Mouse (Mus musculus): ENCODE measurements at regions not wholly inside any gene's neighbourhood (a gene's known extent, or its start where the extent isn't known, plus 50 kb on each side); places are given as distances from the start of the nearest gene placed in this dataset.
A peak's percentile ranks its signal among the peaks of the same experiment; 100 is the strongest.

- DNase-seq (ENCODE audit: low spot score in 2 of 2) = no peak
- H3K4me3 ChIP-seq = no peak overlapping the region
- no peak for TF ChIP-seq CTCF (conservative IDR thresholded peaks at IDR 0.05)
- no peak overlapping the region for H3K27ac ChIP-seq
Observed at GRCm38 (mm10) chr6:52475676-52476075, 162.4 kb downstream of the Evx1 start.

DNA sequence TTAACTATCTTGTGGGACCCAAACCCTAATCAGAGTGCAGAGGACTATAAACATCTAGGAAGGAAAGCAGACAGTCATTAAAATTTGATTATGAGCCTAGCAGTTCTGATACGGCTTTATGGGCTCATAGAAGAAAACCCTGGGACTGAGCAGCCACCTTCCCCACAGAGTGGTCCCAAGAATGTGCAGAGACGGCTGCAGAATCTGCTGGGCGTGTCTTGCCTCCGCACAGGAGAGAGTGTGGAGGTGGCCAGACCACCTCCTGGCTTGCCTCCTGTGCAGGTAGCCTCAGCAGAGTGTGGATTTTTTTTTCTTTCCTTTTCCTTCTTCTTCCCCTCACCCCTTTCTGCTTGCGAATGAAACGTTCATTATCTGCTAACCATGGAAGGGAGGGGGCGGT, 163.3 kb downstream of the Hibadh start:
- no peak for DNase-seq (ENCODE audit: low spot score in 2 of 2)
- no peak for TF ChIP-seq CTCF (conservative IDR thresholded peaks at IDR 0.05)

DNA sequence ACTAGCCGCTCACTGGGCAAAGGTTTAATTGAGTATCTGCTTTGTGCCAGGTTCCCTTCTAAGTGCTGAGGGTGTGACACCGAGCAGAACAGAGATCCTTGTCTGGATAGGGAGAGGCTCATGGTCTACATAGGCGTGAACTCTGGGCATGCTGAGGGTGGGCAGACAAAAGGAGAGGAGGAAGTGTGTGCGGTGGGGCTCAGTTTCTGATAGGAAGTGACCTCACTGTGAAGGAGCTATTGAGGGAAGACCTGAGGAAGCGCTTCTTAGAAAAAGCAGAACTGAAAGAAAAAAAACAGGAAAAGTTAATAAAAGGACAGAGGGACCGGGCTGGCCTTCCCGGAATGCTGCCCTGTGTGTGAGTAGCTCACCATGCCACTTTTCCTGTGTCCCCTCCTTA, 162.8 kb downstream of the Hibadh start:
- no peak overlapping the region for H3K27ac ChIP-seq
- no peak for DNase-seq (ENCODE audit: low spot score in 2 of 2)
- TF ChIP-seq CTCF (conservative IDR thresholded peaks at IDR 0.05) = no peak
- no peak overlapping the region for H3K4me3 ChIP-seq

More for the DNA sequence above, 163.3 kb downstream of the Hibadh start:
- no peak overlapping the region for H3K4me3 ChIP-seq
- no peak overlapping the region for H3K27ac ChIP-seq

DNA sequence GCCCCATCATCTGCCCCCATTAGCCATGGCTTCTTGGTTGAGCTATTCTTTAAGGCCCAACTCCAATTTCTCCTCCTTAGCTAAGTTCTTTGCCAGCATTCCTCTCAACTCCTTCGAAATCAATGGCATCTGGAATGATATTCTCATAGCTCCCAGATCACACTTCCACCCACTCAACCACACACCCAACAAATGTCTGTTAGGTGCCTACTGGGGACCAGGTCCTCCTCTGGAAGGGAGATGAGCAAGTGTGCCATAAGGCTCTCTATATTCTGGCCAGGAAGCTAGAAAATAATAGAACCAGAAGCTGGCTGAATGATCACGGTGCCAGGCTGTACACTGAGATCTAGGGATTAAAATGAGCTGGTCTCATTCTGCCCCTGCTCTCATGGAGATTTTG, 161.6 kb downstream of the Hibadh start:
- TF ChIP-seq CTCF (conservative IDR thresholded peaks at IDR 0.05) = no peak
- Histone ChIP-seq H3K4me3 (no peak overlapping the region), H3K27ac (no peak overlapping the region)
- no peak for DNase-seq (ENCODE audit: low spot score in 2 of 2)

DNA sequence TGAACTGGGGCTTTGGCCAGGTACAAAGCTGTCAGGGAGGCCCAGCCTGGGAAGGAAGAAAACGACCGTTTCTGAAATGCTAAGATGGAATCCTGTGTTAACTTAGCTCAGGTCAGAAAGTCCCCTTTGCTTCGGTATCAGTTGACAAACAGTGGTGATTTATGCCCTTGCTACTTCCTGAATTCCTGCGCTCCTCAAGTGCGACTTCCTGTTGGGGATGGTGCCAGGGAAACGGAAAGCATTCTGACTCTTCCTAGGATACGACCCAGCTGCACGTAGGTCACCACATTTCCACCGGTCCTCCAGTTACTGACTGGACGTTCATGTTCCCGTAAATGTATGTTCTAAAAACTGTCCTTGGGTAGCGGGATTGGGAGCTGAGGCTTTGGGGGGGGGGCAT, 161.0 kb downstream of the Hibadh start:
- TF ChIP-seq CTCF (conservative IDR thresholded peaks at IDR 0.05) = no peak
- no peak for DNase-seq (ENCODE audit: low spot score in 2 of 2)
- Histone ChIP-seq H3K4me3 (no peak overlapping the region), H3K27ac (no peak overlapping the region)

DNA sequence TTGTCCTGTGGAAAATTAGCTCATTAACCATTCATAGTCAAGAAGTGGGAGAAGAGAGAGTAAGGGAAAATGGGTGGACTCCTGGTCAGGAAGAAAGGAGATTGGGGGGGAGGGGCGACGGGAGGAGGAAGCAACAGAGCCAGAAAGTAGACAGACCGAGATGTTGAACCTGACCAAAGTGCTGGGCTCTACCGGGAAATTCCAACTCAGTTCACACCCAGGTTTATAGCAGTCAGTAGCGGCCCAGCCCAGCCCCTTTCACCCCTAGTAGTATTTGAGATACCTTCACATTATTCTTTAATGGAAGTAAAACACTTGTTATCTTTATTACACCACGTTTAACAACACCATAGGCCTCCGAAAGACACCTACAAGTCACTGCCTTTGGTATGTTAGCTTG, 158.2 kb downstream of the Hibadh start:
- no peak for DNase-seq (ENCODE audit: low spot score in 2 of 2)
- no peak overlapping the region for H3K4me3 ChIP-seq
- no peak overlapping the region for H3K27ac ChIP-seq
- no peak for TF ChIP-seq CTCF (conservative IDR thresholded peaks at IDR 0.05)

GRCm38 (mm10) chr6:52486146-52486545, 154.0 kb downstream of the Hibadh start:
- H3K4me3 ChIP-seq = no peak overlapping the region
- H3K27ac ChIP-seq = peak overlapping the region; percentile 29; the same call in 1 of the 2 replicates
- no peak for DNase-seq (ENCODE audit: low spot score in 2 of 2)
- TF ChIP-seq CTCF (conservative IDR thresholded peaks at IDR 0.05) = no peak

- no peak for DNase-seq (ENCODE audit: low spot score in 2 of 2)
- peak overlapping the region; percentile 29; the same call in 1 of the 2 replicates for H3K27ac ChIP-seq
- no peak overlapping the region for H3K4me3 ChIP-seq
- TF ChIP-seq CTCF (conservative IDR thresholded peaks at IDR 0.05) = no peak
Observed at GRCm38 (mm10) chr6:52486655-52487054, 153.5 kb downstream of the Hibadh start.

- Histone ChIP-seq H3K4me3 (no peak overlapping the region), H3K27ac (no peak overlapping the region)
- TF ChIP-seq CTCF (conservative IDR thresholded peaks at IDR 0.05) = no peak
- no peak for DNase-seq (ENCODE audit: low spot score in 2 of 2)
Observed at GRCm38 (mm10) chr6:52487861-52488260, 152.3 kb downstream of the Hibadh start.

DNA sequence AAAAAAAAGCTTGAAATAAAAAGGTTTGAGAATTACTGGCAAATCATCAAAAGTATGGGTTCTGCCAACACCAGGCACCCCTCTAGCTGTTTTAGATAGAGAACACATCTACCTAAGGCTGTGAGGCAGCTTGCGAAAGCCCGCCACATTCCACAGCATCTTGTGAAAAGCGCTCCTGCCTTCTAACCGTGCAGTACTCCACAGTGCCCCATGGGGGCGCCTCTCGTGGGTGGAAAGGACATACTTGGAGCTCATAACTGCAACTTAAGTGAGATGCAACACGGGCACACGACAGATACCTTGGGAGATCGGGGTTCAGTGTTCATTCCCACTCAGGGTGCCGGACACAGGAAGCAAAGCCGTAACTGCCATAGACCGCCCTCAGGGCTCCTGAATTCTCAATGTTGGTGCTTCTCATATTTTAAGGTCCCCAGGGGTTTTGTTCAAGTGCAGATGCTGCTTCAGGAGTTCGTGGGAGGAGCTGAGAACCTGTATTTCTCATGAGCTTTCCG, 149.9 kb downstream of the Hibadh start:
- no peak for DNase-seq (ENCODE audit: low spot score in 2 of 2)
- H3K4me3 ChIP-seq = no peak overlapping the region
- TF ChIP-seq CTCF (conservative IDR thresholded peaks at IDR 0.05) = peak; percentile 51
- no peak overlapping the region for H3K27ac ChIP-seq

- DNase-seq (ENCODE audit: low spot score in 2 of 2) = no peak
- no peak for TF ChIP-seq CTCF (conservative IDR thresholded peaks at IDR 0.05)
- Histone ChIP-seq H3K4me3 (no peak overlapping the region), H3K27ac (no peak overlapping the region)
Observed at GRCm38 (mm10) chr6:52495301-52495700, 144.9 kb downstream of the Hibadh start.

- no peak overlapping the region for H3K4me3 ChIP-seq
- DNase-seq (ENCODE audit: low spot score in 2 of 2) = no peak
- H3K27ac ChIP-seq = no peak overlapping the region
- no peak for TF ChIP-seq CTCF (conservative IDR thresholded peaks at IDR 0.05)
Observed at GRCm38 (mm10) chr6:52495855-52496254, 144.3 kb downstream of the Hibadh start.
